Mouse (Mus musculus) embryonic fibroblast, embryonic 13.5 days (primary cell): ENCODE data around the gene Zfyve19.

Source experiments
- CTCF ChIP-seq: IDR thresholded peaks from 2 replicates; pipeline ENCODE4 v1.5.1; 2011; ENCODE audit warnings: mild to moderate bottlenecking, control low read depth, low read length, moderate library complexity, borderline replicate concordance; ENCODE audit not compliant: insufficient read depth
- POLR2A ChIP-seq: IDR thresholded peaks from 2 replicates; pipeline ENCODE4 v1.6.1; 2011; ENCODE audit warnings: low read depth, mild to moderate bottlenecking, control low read depth, low read length, moderate library complexity

- TF ChIP-seq CTCF (no peak), POLR2A (no peak)
Observed at GRCm38 (mm10) chr2:119202914-119203453, 5.4 kb upstream of the Zfyve19 start.
